Mouse (Mus musculus) spleen, postnatal 14 days (tissue): ENCODE results near the gene Flna.

ENCODE experiments used
- DNase-seq, 2 experiments: peaks; one replicate each; pipeline ENCODE4 v3.0.0; 2021 to 2022; ENCODE audit warnings: low spot score in 2 of 2

Gene Flna

GRCm38 (mm10) chrX:74249615-74250014 lies at the start of gene Flna:
Gene Flna (minus strand): TSS chrX:74249820.
- peak; percentile 23 to 59 for DNase-seq

DNA sequence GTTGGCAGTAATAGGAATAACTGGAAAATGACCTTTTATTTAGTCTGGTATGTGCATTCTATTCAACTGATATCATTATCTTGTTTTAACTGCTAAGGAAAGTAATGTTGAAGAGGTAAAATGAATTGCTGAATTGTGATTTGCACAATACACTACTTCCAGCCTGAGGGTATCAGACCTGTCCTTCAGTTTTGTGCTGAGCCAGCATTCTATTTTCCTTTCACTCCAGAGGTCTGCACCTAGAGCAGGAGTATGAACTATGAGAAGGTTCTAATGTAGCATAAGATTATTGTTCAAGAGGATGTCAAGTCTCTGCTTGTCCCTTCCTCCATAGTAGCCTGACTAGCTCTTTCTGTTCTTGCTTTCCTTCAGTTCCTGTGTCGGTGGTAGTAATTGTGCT lies 48.7 kb upstream of the Flna start:
- no peak for DNase-seq

- peak; percentile 86 to 87 for DNase-seq
These were observed 47.2 kb upstream of the Flna start, which contains the start of gene Atp6ap1 for GRCm38 (mm10) chrX:74296538-74297448. Gene Atp6ap1 (plus strand): TSS chrX:74297097.

DNA sequence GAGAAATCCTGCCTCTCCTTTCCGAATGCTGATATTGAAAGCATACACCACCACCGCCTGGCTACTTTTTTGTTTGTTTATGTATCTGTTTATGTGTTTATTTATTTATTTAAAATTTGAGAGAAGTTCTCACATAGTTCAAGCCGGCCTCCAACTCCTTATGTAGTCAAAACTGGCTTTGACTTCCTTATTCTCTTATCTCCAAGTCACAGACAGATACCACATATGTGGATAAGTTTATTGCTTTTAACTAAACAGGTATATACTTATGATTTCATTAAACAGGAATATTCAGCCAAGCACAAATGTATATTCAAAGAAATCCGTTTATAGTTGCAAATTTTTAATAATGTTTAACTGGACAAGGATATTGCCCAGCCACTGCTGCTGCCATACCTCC lies 43.8 kb upstream of the Flna start:
- DNase-seq: no peak

DNA sequence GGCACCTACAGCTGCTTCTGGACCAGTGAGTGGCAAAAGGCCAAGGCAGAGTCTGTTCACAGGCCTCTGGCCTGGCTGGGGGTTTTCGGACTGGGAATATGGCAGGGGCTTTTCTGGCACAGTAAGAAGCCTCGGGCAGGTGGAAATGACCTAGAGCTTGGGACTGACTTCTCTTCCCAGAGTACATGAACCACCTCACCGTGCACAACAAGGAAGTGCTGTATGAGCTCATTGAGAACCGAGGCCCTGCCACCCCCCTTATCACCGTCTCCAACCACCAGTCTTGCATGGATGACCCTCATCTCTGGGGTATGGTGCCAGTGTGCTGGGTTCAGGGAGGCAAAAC lies 33.4 kb upstream of the Flna start:
- DNase-seq: no peak

- DNase-seq: peak; percentile 71 to 77
These were observed 32.9 kb upstream of the Flna start for GRCm38 (mm10) chrX:74282395-74283091.

- peak; percentile 47 to 62 for DNase-seq
These were observed 32.2 kb upstream of the Flna start, which contains the start of the genes Taz and Dnase1l1 for GRCm38 (mm10) chrX:74281732-74282394. Gene Taz (plus strand): TSS chrX:74281912. Gene Dnase1l1 (minus strand): TSS chrX:74282337.

DNA sequence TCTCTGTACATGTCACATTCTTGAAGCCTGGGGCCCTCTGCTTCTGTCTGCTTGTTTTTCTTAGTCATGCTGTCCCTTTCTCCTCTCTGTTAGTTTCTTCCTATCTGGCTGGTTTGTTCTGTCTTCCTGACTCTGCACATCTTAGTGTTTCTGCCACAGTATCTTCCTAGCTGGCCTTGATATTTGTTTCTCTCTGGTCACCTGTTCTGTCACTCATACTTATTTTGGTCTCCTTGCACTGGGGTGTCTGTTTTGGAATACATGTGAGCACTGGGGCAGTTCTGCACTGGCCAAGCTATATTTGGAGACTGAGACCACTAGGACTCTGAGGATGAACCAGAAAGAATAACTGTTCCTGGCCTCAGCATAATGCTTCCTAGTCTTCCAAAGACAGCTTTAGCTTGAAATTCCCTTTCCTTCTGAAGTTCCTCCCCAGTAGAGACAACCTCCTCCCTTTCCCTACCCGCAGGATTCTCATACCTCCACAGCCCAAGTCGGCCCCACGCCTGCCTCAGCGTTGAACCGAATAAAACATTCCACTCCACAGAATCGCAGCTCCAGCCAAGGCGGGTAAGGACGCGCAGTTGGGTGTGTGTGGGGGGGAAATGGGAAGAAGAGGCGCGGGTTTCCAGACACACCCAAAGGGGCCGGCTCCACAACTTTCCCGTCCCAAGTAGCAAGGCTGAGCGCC lies 31.6 kb upstream of the Flna start:
- no peak for DNase-seq

DNA sequence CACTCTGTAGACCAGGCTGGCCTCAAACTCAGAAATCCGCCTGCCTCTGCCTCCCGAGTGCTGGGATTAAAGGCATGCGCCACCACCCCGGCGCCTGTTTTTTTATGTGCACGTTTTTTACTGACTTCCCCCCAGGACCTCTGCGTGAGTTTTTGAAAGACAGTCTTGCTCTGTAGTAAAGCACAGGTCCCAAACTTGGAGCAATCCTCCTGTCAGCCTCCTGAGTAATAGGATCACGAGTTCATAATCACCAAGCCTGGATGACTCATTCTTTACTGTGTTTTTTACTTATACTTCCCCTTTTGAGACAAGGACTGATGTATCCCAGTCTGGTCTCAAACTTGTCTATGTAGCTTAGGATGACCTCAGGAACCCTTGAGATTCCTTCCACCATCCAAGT lies 28.3 kb upstream of the Flna start:
- DNase-seq: no peak

GRCm38 (mm10) chrX:74273422-74274322 lies 24.1 kb upstream of the Flna start:
- DNase-seq: no peak

- DNase-seq: no peak
These were observed 21.4 kb upstream of the Flna start for GRCm38 (mm10) chrX:74270902-74271551.

DNA sequence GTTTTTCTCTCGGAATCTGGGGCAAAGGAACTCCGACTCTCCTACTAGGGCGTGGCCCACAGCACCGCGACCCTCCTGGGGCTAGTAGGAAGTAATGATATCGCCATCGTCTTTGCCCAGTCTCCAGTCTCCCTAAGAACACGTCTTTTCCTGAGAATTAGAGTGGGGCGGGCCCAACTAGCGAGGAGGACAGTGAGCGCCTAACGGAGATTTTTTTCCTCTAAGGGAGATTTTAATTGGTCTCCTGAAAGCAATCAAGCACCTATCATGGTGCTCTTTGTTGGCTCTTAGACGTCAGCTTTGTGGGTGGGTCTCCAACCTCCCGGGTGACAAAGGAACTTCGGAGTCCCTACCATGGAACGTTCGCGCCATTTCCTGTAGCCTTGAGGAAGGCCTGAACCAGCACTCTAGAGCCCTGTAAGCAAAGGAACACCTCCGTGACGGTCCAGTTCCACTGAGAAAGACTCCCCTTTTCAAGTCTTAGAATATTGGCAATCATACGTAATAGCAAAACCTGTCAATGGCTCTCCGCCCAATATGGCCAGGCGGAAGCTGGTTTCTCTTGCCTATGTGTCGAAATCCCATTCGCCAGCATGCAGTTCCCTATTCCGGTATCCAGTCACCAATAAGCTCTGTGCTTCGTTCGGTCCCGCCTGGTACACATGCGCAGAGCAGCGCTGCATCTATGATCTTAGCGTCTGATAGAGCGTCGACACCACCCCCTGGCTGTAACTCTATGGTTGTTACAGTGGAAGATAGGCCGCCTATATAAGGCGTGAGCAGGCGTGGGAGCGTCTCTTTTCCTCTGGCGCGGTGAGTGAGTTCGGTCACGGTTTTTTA lies 20.7 kb upstream of the Flna start, which contains the start of gene Rpl10:
Gene Rpl10 (plus strand): TSS at position 751 of the 840 bp plus-strand sequence.
- DNase-seq: peak; percentile 69 to 77

GRCm38 (mm10) chrX:74269736-74270061 lies 20.1 kb upstream of the Flna start:
- no peak for DNase-seq

GRCm38 (mm10) chrX:74257746-74258145 lies 8.1 kb upstream of the Flna start:
- DNase-seq: no peak

GRCm38 (mm10) chrX:74254888-74255565 lies 5.4 kb upstream of the Flna start:
- no peak for DNase-seq

GRCm38 (mm10) chrX:74254153-74254887 lies 4.7 kb upstream of the Flna start, which contains the start of gene Emd:
Gene Emd (plus strand): TSS chrX:74254687.
- DNase-seq: peak; percentile 72 to 78

- DNase-seq: peak; percentile 23 to 46
These were observed 969 bp downstream of the Flna start for GRCm38 (mm10) chrX:74248651-74249050.

GRCm38 (mm10) chrX:74246693-74247092 lies 2.9 kb downstream of the Flna start:
- no peak for DNase-seq
